Mouse (Mus musculus) ES-Bruce4 (cell line): ENCODE results near the gene Slc9a5.

Experiments
- CTCF ChIP-seq: IDR thresholded peaks from one replicate; pipeline ENCODE4 v1.8.1; 2011; ENCODE audit warnings: low read depth, low read length
- EP300 ChIP-seq: IDR thresholded peaks from 2 replicates; pipeline ENCODE4 v1.6.1; 2011; ENCODE audit warnings: low read depth, low read length; ENCODE audit not compliant: insufficient read depth
- POLR2A ChIP-seq: IDR thresholded peaks from one replicate; pipeline ENCODE4 v1.8.1; 2011; ENCODE audit warnings: low read length; ENCODE audit not compliant: insufficient read depth

- TF ChIP-seq CTCF (no peak), POLR2A (no peak), EP300 (no peak)
These were observed 31.7 kb downstream of the Slc9a5 start for GRCm38 (mm10) chr8:105380308-105380707.
